Mouse (Mus musculus) frontal cortex, postnatal 25 days (tissue): ENCODE measurements around the gene Sdhd.
"Not testable (repeated sequence)": the region's sequence is repeated elsewhere in the genome, so short reads cannot be mapped to it uniquely, and the experiment has no call there.

Source experiments
- DNase-seq, 2 experiments: peaks; one replicate each; pipeline ENCODE4 v3.0.0; 2022; ENCODE audit warnings: low spot score in 2 of 2

Sdhd gene

GRCm38 (mm10) chr9:50603189-50603997 lies at the start of gene Sdhd, which contains the start of gene Timm8b:
TSS of gene Sdhd (minus strand) at chr9:50603812.
TSS of gene Timm8b (plus strand) at chr9:50603910.
- DNase-seq, result peak; percentile 88 to 89

GRCm38 (mm10) chr9:50650503-50650902 lies 46.9 kb upstream of the Sdhd start:
- DNase-seq, result no peak

GRCm38 (mm10) chr9:50646826-50647370 lies 43.3 kb upstream of the Sdhd start:
- no peak for DNase-seq

- no peak for DNase-seq
Observed at GRCm38 (mm10) chr9:50634270-50634669, 30.7 kb upstream of the Sdhd start.

- no peak for DNase-seq
Observed at GRCm38 (mm10) chr9:50633059-50633458, 29.4 kb upstream of the Sdhd start.

- no peak for DNase-seq
Observed at GRCm38 (mm10) chr9:50632016-50632688, 28.5 kb upstream of the Sdhd start.

- not testable (repeated sequence) for DNase-seq
Observed at GRCm38 (mm10) chr9:50630903-50631302, 27.3 kb upstream of the Sdhd start.

GRCm38 (mm10) chr9:50617794-50618330 lies 14.2 kb upstream of the Sdhd start:
- DNase-seq, result no peak

- DNase-seq, result peak; percentile 83 to 93
Observed at GRCm38 (mm10) chr9:50616766-50617603, 13.4 kb upstream of the Sdhd start, which contains the start of the genes Pih1d2 and Nkapd1. TSS of gene Pih1d2 (plus strand) at chr9:50617321. TSS of gene Nkapd1 (minus strand) at chr9:50617464.

GRCm38 (mm10) chr9:50616161-50616560 lies 12.5 kb upstream of the Sdhd start:
- no peak for DNase-seq

- no peak for DNase-seq
Observed at GRCm38 (mm10) chr9:50612115-50612514, 8.5 kb upstream of the Sdhd start.

GRCm38 (mm10) chr9:50604338-50604737 lies 726 bp upstream of the Sdhd start:
- no peak for DNase-seq

- DNase-seq, result no peak
Observed at GRCm38 (mm10) chr9:50603998-50604324, 349 bp upstream of the Sdhd start.

GRCm38 (mm10) chr9:50602055-50602845 lies 1.4 kb downstream of the Sdhd start:
- DNase-seq, result no peak

GRCm38 (mm10) chr9:50601536-50601935 lies 2.1 kb downstream of the Sdhd start:
- DNase-seq, result no peak

- DNase-seq, result no peak
Observed at GRCm38 (mm10) chr9:50596973-50597372, 6.6 kb downstream of the Sdhd start.

- no peak for DNase-seq
Observed at GRCm38 (mm10) chr9:50594794-50595417, 8.7 kb downstream of the Sdhd start.

- DNase-seq, result no peak
Observed at GRCm38 (mm10) chr9:50593544-50593943, 10.1 kb downstream of the Sdhd start.

- DNase-seq, result no peak
Observed at GRCm38 (mm10) chr9:50592955-50593354, 10.7 kb downstream of the Sdhd start.

GRCm38 (mm10) chr9:50590856-50591518 lies 12.6 kb downstream of the Sdhd start:
- DNase-seq, result no peak
